Mouse (Mus musculus): ENCODE measurements around the gene Hba-x. TPM values are rescaled to one million over a fixed set of nuclear protein-coding genes. Genes with fewer than 3 reads are reported as not detected.

The Hba-x gene
- polyA plus RNA-seq, 1 experiment from 2014 or later, result 2,528 TPM

DNA sequence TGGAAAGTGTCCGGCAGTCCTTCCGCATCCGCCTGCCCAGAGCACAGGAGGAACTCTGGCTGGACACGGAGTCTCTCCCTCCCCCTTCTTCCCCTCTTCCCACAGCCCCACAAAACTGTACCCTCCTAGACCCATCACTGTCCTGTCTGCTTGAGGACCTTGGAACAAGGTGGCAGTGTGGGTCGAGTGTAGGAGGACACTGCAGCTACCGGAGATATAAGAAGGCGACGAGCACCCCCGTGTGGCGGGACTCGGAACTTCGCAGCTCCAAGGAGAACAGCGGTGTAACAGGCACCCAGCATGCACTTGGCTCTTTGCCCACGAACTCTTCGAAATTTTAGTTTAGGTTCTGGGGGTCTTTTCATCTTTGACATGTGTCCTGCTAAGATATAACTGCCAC is 48.4 kb downstream of the Hba-x start:
- H3K27me3 ChIP-seq (ENCODE audit: low read depth, poor library complexity, severe bottlenecking), result no peaks in the 10 kb centered on the region
- no peaks in the 10 kb centered on the region for H3K9me3 ChIP-seq (replicated peaks)
- H3K36me3 ChIP-seq, result no peaks in the 10 kb centered on the region
- DNase-seq (ENCODE audit: low spot score), result peak; percentile 95
- 12% methylated on average over 15 of the region's 15 CpGs for WGBS
- peak overlapping the region; percentile 31; the same call in 1 of the 2 replicates for H3K4me3 ChIP-seq
- no peak overlapping the region for H3K27ac ChIP-seq
- 0 out of 2 replicates have a peak, but pooled peaks cover 7% of the 10 kb centered on the region for H3K4me1 ChIP-seq

Other genes starting within 250 kb of the Hba-x start
- not detected in 2 replicates for gene Il9r, start 76.1 kb upstream of the Hba-x start, polyA plus RNA-seq (2016; fragmentation: Nextera tagmentation; extraction: Ambion mirVana)
- gene Snrnp25, start 71.0 kb upstream of the Hba-x start, polyA plus RNA-seq (2016; fragmentation: Nextera tagmentation; extraction: Ambion mirVana), result 115 and 121 TPM in 2 replicates
- 28.1 and 31.1 TPM in 2 replicates for gene Rhbdf1, start 54.1 kb upstream of the Hba-x start, polyA plus RNA-seq (2016; fragmentation: Nextera tagmentation; extraction: Ambion mirVana)
- gene Mpg, start 49.9 kb upstream of the Hba-x start, polyA plus RNA-seq (2016; fragmentation: Nextera tagmentation; extraction: Ambion mirVana), result 36.2 and 45.2 TPM in 2 replicates
- 43.7 and 51.8 TPM in 2 replicates for gene Nprl3, start 8.7 kb upstream of the Hba-x start, polyA plus RNA-seq (2016; fragmentation: Nextera tagmentation; extraction: Ambion mirVana)
- gene Hba-a1, start 7.1 kb downstream of the Hba-x start, polyA plus RNA-seq (2016; fragmentation: Nextera tagmentation; extraction: Ambion mirVana), result 1,811 and 2,033 TPM in 2 replicates
- 5.7 and 5.9 TPM in 2 replicates for gene Hbq1b, start 10.6 kb downstream of the Hba-x start, polyA plus RNA-seq (2016; fragmentation: Nextera tagmentation; extraction: Ambion mirVana)
- gene Hba-a2, start 20.1 kb downstream of the Hba-x start, polyA plus RNA-seq (2016; fragmentation: Nextera tagmentation; extraction: Ambion mirVana), result 3,476 and 3,759 TPM in 2 replicates
- gene Hbq1a, start 23.7 kb downstream of the Hba-x start, polyA plus RNA-seq (2016; fragmentation: Nextera tagmentation; extraction: Ambion mirVana), result not detected in 2 replicates
- 25.0 and 31.3 TPM in 2 replicates for gene Sh3pxd2b, start 71.4 kb downstream of the Hba-x start, polyA plus RNA-seq (2016; fragmentation: Nextera tagmentation; extraction: Ambion mirVana)
- gene Ubtd2, start 179.0 kb downstream of the Hba-x start, polyA plus RNA-seq (2016; fragmentation: Nextera tagmentation; extraction: Ambion mirVana), result 74.2 and 82.0 TPM in 2 replicates

Measured in limb, embryonic 10.5 days (tissue).